Mouse (Mus musculus): ENCODE data around the gene Ltk. TPM values are rescaled to one million over a fixed set of nuclear protein-coding genes. Genes with fewer than 3 reads are reported as not detected.

Gene Ltk
- not detected for polyA plus RNA-seq (2017; shearing (Covaris generic))

DNA sequence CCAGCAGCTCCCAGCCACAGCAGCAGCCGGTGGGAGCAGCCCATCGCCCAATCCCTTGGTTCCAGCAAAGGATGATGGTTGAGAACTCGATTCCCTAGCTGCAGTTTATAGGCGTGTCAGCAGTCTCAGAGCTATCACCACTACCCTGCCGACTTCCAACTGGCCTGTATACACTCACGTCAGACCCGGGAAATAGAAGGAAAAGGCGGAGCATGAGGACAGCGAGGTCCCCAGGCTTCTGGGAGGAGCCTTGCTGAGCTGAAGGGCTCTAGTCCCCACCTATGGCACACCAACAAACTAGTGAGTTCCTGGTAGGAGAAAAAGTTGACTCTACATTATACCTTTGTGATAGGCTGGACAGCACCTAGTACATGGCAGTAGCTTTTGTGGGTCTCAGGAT, at the start of gene Ltk:
Gene Ltk, minus strand, starts transcription at position 181 of the 400 bp plus-strand sequence.

GRCm38 (mm10) chr2:119797279-119797783, 37.1 kb upstream of the Ltk start, which contains the start of gene Tyro3:
TSS of gene Tyro3 (plus strand) at chr2:119797733.

DNA sequence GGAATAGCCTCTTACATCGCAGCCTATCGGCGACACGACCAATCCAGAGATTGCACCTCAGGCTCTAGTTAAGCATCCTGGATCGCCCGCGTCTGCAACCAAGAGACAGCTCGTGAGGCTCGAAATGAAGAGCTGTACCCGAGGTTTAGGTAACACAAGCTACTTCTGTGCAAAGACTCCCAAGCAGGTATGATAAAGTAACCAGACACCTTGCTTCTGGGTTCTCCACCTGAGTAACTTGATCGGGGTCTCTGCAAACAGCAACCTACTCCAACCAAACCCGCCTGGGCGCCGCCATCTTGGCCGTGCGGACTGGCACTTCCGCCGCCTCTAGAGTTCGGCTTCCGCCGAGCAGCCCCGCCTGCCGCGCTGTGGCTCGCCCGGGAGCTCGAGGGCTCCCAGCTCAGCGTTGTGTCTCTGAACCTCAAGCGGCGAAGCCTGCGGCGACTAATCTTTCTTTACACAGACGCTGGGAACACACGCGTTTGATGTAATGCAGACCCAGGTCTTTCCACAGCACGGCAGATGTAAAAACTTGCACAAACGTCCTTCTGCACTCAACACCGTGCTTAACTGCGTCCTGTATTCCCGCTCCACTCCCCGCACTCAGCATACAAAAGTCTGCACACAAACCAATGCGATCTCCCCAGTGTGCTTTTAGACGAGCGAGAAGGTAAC, 27.1 kb upstream of the Ltk start, which contains the start of gene Rpap1:
Gene Rpap1, minus strand, starts transcription at position 332 of the 678 bp plus-strand sequence.

DNA sequence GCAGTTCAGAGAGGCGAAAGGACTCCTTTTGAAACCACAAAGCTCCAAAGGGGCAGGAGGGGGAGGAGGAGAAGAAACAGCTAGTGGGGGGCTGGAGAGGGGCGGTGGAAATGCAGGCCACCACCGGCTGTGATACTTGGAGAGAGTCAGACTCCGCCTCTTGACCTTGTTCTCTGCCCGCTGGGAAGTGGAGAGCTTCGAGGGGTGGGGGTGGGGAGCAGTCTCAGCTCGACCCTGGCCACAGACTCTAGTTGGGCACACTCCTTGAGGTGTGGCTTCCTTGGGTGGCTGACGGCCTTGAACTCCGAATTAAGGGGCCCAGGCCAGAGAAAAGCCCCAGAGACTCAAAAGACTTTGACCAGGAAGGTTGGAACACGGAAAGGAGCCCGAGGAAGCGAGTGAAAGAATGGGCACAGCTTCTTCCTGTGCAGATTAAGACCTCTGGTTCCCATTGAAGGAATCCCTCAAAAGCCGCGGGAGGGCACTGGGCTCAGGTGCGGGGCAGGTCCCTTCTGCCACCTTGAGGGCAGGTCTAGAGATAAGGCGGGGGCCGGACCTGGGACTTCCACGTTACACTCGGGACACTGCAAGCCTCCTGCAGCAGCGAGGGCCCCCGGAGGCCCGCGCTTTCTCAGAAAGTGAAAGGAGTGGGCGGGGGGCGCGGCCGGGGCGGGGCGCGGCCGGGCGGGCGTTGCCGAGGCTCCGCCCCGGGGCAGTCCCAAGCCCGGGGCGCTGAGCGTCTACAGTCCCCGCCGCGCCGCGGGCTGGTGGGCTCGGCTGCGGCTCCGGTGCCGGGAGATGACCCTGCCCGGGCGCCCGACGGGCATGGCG, 18.4 kb downstream of the Ltk start, which contains the start of gene Itpka:
Gene Itpka, plus strand, starts transcription at position 757 of the 831 bp plus-strand sequence.

Other genes starting within 250 kb of the Ltk start
- gene Exd1, start 212.8 kb downstream of the Ltk start, polyA plus RNA-seq (2017; shearing (Covaris generic)), result not detected
- gene Chp1, start 212.7 kb downstream of the Ltk start, polyA plus RNA-seq (2017; shearing (Covaris generic)), result 75.4 TPM
- 8.9 TPM for gene Nusap1, start 142.1 kb downstream of the Ltk start, polyA plus RNA-seq (2017; shearing (Covaris generic))
- 3.1 TPM for gene Oip5, start 142.0 kb downstream of the Ltk start, polyA plus RNA-seq (2017; shearing (Covaris generic))
- gene Ndufaf1, start 97.6 kb downstream of the Ltk start, polyA plus RNA-seq (2017; shearing (Covaris generic)), result 42.4 TPM
- 35.7 TPM for gene Rtf1, start 85.4 kb downstream of the Ltk start, polyA plus RNA-seq (2017; shearing (Covaris generic))
- gene Itpka, start 18.1 kb downstream of the Ltk start, polyA plus RNA-seq (2017; shearing (Covaris generic)), result not detected
- gene Rpap1, start 27.1 kb upstream of the Ltk start, polyA plus RNA-seq (2017; shearing (Covaris generic)), result 44.4 TPM
- 3.0 TPM for gene Tyro3, start 37.3 kb upstream of the Ltk start, polyA plus RNA-seq (2017; shearing (Covaris generic))
- gene Mga, start 136.8 kb upstream of the Ltk start, polyA plus RNA-seq (2017; shearing (Covaris generic)), result 67.1 TPM
- 10.6 TPM for gene Mapkbp1, start 212.3 kb upstream of the Ltk start, polyA plus RNA-seq (2017; shearing (Covaris generic))

Measured in inflammation-experienced regulatory T-cells, adult 16 weeks (primary cell).